Mouse (Mus musculus): ENCODE data around the gene Mesp1. TPM values are rescaled to one million over a fixed set of nuclear protein-coding genes. Genes with fewer than 3 reads are reported as not detected.
"Not testable (repeated sequence)": the region's sequence is repeated elsewhere in the genome, so short reads cannot be mapped to it uniquely, and the experiment has no call there.

The Mesp1 gene
- polyA plus RNA-seq, 1 experiment from 2014 or later: not detected

- peaks cover 76% of the 10 kb centered on the region for H3K27me3 ChIP-seq
Measured at GRCm38 (mm10) chr7:79789812-79790211, 3.8 kb downstream of the Mesp1 start.

GRCm38 (mm10) chr7:79786295-79786694, 7.3 kb downstream of the Mesp1 start:
- Histone ChIP-seq H3K4me3 (replicated peaks) (no peak overlapping the region), H3K9ac (replicated peaks) (no peak overlapping the region), H3K27ac (no peak overlapping the region), H3K9me3 (no peaks in the 10 kb centered on the region), H3K4me1 (replicated peaks) (peaks cover 18% of the 10 kb centered on the region), H3K36me3 (no peaks in the 10 kb centered on the region), H3K4me2 (no peak overlapping the region), H3K27me3 (peaks cover 41% of the 10 kb centered on the region)
- WGBS: 15% methylated on average over 6 of the region's 6 CpGs
- no peak; the same call in 1 of the 2 replicates for ATAC-seq (ENCODE audit: insufficient number of reproducible peaks, insufficient read depth, low FRiP score, low TSS enrichment, low read depth)

More at GRCm38 (mm10) chr7:79789812-79790211, 3.8 kb downstream of the Mesp1 start:
- not testable (repeated sequence) for H3K4me2 ChIP-seq; H3K27ac ChIP-seq; H3K9me3 ChIP-seq; ATAC-seq (ENCODE audit: insufficient number of reproducible peaks, insufficient read depth, low FRiP score, low TSS enrichment, low read depth); H3K36me3 ChIP-seq; H3K9ac ChIP-seq (replicated peaks); H3K4me3 ChIP-seq (replicated peaks)
- H3K4me1 ChIP-seq (replicated peaks): peaks cover 29% of the 10 kb centered on the region
- 15% methylated on average over 2 of the region's 2 CpGs for WGBS

GRCm38 (mm10) chr7:79782516-79782855, 11.1 kb downstream of the Mesp1 start:
- no peak overlapping the region for H3K4me2 ChIP-seq
- H3K36me3 ChIP-seq: no peaks in the 10 kb centered on the region
- no peaks in the 10 kb centered on the region for H3K9me3 ChIP-seq
- ATAC-seq (ENCODE audit: insufficient number of reproducible peaks, insufficient read depth, low FRiP score, low TSS enrichment, low read depth): no peak
- no peak overlapping the region for H3K9ac ChIP-seq (replicated peaks)
- peaks cover 10% of the 10 kb centered on the region; the same call in 1 of the 2 replicates for H3K4me1 ChIP-seq (replicated peaks)
- H3K27me3 ChIP-seq: peaks cover 16% of the 10 kb centered on the region
- no peak overlapping the region for H3K27ac ChIP-seq
- H3K4me3 ChIP-seq (replicated peaks): no peak overlapping the region
- 89% methylated on average over 2 of the region's 2 CpGs for WGBS

- Histone ChIP-seq H3K9me3 (no peaks in the 10 kb centered on the region), H3K27me3 (peaks cover 12% of the 10 kb centered on the region), H3K4me1 (replicated peaks) (peaks cover 10% of the 10 kb centered on the region; the same call in 1 of the 2 replicates), H3K27ac (no peak overlapping the region), H3K4me3 (replicated peaks) (no peak overlapping the region), H3K4me2 (no peak overlapping the region), H3K9ac (replicated peaks) (no peak overlapping the region), H3K36me3 (no peaks in the 10 kb centered on the region)
- WGBS: 80% methylated on average over 11 of the region's 11 CpGs
- ATAC-seq (ENCODE audit: insufficient number of reproducible peaks, insufficient read depth, low FRiP score, low TSS enrichment, low read depth): no peak
Measured at GRCm38 (mm10) chr7:79781826-79782515, 11.6 kb downstream of the Mesp1 start.

- peak overlapping the region; percentile 49 for H3K4me2 ChIP-seq
- H3K4me1 ChIP-seq (replicated peaks): peaks cover 10% of the 10 kb centered on the region; the same call in 1 of the 2 replicates
- H3K9me3 ChIP-seq: no peaks in the 10 kb centered on the region
- no peaks in the 10 kb centered on the region for H3K36me3 ChIP-seq
- no peak overlapping the region; the same call in 1 of the 2 replicates for H3K4me3 ChIP-seq (replicated peaks)
- H3K9ac ChIP-seq (replicated peaks): 0 out of 2 replicates have a peak overlapping the region, but pooled peaks have one; percentile 37
- ATAC-seq (ENCODE audit: insufficient number of reproducible peaks, insufficient read depth, low FRiP score, low TSS enrichment, low read depth): no peak
- peaks cover 11% of the 10 kb centered on the region; the same call in 1 of the 2 replicates for H3K27me3 ChIP-seq
- no peak overlapping the region for H3K27ac ChIP-seq
- WGBS: 29% methylated on average over 16 of the region's 16 CpGs
Measured at GRCm38 (mm10) chr7:79780647-79781626, 12.7 kb downstream of the Mesp1 start.

GRCm38 (mm10) chr7:79771561-79772512, 21.8 kb downstream of the Mesp1 start:
- no peaks in the 10 kb centered on the region for H3K36me3 ChIP-seq
- H3K27ac ChIP-seq: no peak overlapping the region
- H3K4me1 ChIP-seq (replicated peaks): no peaks in the 10 kb centered on the region
- peaks cover 4% of the 10 kb centered on the region; the same call in 1 of the 2 replicates for H3K27me3 ChIP-seq
- 37% methylated on average over 15 of the region's 15 CpGs for WGBS
- H3K9ac ChIP-seq (replicated peaks): no peak overlapping the region
- no peak for ATAC-seq (ENCODE audit: insufficient number of reproducible peaks, insufficient read depth, low FRiP score, low TSS enrichment, low read depth)
- H3K9me3 ChIP-seq: no peaks in the 10 kb centered on the region
- no peak overlapping the region for H3K4me2 ChIP-seq
- H3K4me3 ChIP-seq (replicated peaks): no peak overlapping the region

GRCm38 (mm10) chr7:79769664-79770063, 23.9 kb downstream of the Mesp1 start:
- H3K4me3 ChIP-seq (replicated peaks): no peak overlapping the region
- H3K4me1 ChIP-seq (replicated peaks): no peaks in the 10 kb centered on the region
- H3K9ac ChIP-seq (replicated peaks): no peak overlapping the region
- H3K9me3 ChIP-seq: no peaks in the 10 kb centered on the region
- H3K4me2 ChIP-seq: no peak overlapping the region
- no peak for ATAC-seq (ENCODE audit: insufficient number of reproducible peaks, insufficient read depth, low FRiP score, low TSS enrichment, low read depth)
- H3K27ac ChIP-seq: no peak overlapping the region
- H3K36me3 ChIP-seq: no peaks in the 10 kb centered on the region
- 87% methylated on average over 3 of the region's 3 CpGs for WGBS
- H3K27me3 ChIP-seq: no peaks in the 10 kb centered on the region

- H3K27me3 ChIP-seq: no peaks in the 10 kb centered on the region
- ATAC-seq (ENCODE audit: insufficient number of reproducible peaks, insufficient read depth, low FRiP score, low TSS enrichment, low read depth): no peak
- H3K9ac ChIP-seq (replicated peaks): no peak overlapping the region
- H3K27ac ChIP-seq: no peak overlapping the region
- H3K9me3 ChIP-seq: no peaks in the 10 kb centered on the region
- H3K4me1 ChIP-seq (replicated peaks): no peaks in the 10 kb centered on the region
- H3K4me2 ChIP-seq: no peak overlapping the region
- 50% methylated on average over 1 of the region's 1 CpGs for WGBS
- H3K4me3 ChIP-seq (replicated peaks): no peak overlapping the region
- no peaks in the 10 kb centered on the region for H3K36me3 ChIP-seq
Measured at GRCm38 (mm10) chr7:79765991-79766390, 27.6 kb downstream of the Mesp1 start.

GRCm38 (mm10) chr7:79762106-79762505, 31.5 kb downstream of the Mesp1 start:
- Histone ChIP-seq H3K4me1 (replicated peaks) (no peaks in the 10 kb centered on the region), H3K27ac (no peak overlapping the region), H3K4me2 (no peak overlapping the region), H3K9me3 (no peaks in the 10 kb centered on the region), H3K27me3 (no peaks in the 10 kb centered on the region), H3K4me3 (replicated peaks) (no peak overlapping the region), H3K9ac (replicated peaks) (no peak overlapping the region), H3K36me3 (no peaks in the 10 kb centered on the region)
- ATAC-seq (ENCODE audit: insufficient number of reproducible peaks, insufficient read depth, low FRiP score, low TSS enrichment, low read depth): no peak
- 76% methylated on average over 8 of the region's 8 CpGs for WGBS

GRCm38 (mm10) chr7:79761124-79761876, 32.3 kb downstream of the Mesp1 start:
- WGBS: 79% methylated on average over 5 of the region's 5 CpGs

More at GRCm38 (mm10) chr7:79761124-79761876, 32.3 kb downstream of the Mesp1 start:
- H3K4me2 ChIP-seq: no peak overlapping the region
- no peaks in the 10 kb centered on the region for H3K27me3 ChIP-seq
- no peak overlapping the region for H3K27ac ChIP-seq
- H3K9ac ChIP-seq (replicated peaks): no peak overlapping the region
- no peaks in the 10 kb centered on the region for H3K4me1 ChIP-seq (replicated peaks)
- H3K9me3 ChIP-seq: no peaks in the 10 kb centered on the region
- H3K4me3 ChIP-seq (replicated peaks): no peak overlapping the region
- no peaks in the 10 kb centered on the region for H3K36me3 ChIP-seq
- no peak for ATAC-seq (ENCODE audit: insufficient number of reproducible peaks, insufficient read depth, low FRiP score, low TSS enrichment, low read depth)

Measured in limb, embryonic 12.5 days (tissue).